Mouse (Mus musculus): ENCODE data around the gene Cyp4f39. TPM values are rescaled to one million over a fixed set of nuclear protein-coding genes. Genes with fewer than 3 reads are reported as not detected.

Cyp4f39 gene
- polyA plus RNA-seq, 1 experiment from 2014 or later = 57.9 TPM

GRCm38 (mm10) chr17:32505851-32506728 lies 53.6 kb downstream of the Cyp4f39 start, which contains the start of gene Cyp4f17:
TSS of gene Cyp4f17 (plus strand) at chr17:32506050.
- peak; percentile 80 for ATAC-seq (ENCODE audit: low FRiP score, low TSS enrichment)
- peak within 1 kb of the TSS; percentile 70 for H3K27ac ChIP-seq (replicated peaks)
- TF ChIP-seq CTCF (IDR thresholded peaks at IDR 0.05; ENCODE audit: low read depth) (peak; percentile 12; the same call in 1 of the 2 replicates), EP300 (optimal IDR thresholded peaks at IDR 0.05) (no peak)

GRCm38 (mm10) chr17:32506729-32507245 lies 54.3 kb downstream of the Cyp4f39 start:
- TF ChIP-seq EP300 (optimal IDR thresholded peaks at IDR 0.05) (no peak), CTCF (IDR thresholded peaks at IDR 0.05; ENCODE audit: low read depth) (no peak)
- Histone ChIP-seq H3K27me3 (ENCODE audit: control insufficient read depth, insufficient read depth, low read length) (no peaks in the 10 kb centered on the region), H3K4me3 (ENCODE audit: low read depth, low read length) (peak overlapping the region; percentile 48), H3K36me3 (ENCODE audit: control insufficient read depth, insufficient read depth, low read length) (no peaks in the 10 kb centered on the region; the same call in 1 of the 2 replicates), H3K9me3 (ENCODE audit: control insufficient read depth, low read length) (no peaks in the 10 kb centered on the region), H3K27ac (replicated peaks) (peak overlapping the region; percentile 65), H3K9ac (ENCODE audit: low read length) (peak overlapping the region; percentile 66), H3K4me2 (replicated peaks; ENCODE audit: low read depth) (peak overlapping the region; percentile 78), H3K4me1 (replicated peaks; ENCODE audit: control insufficient read depth, insufficient read depth) (0 out of 2 replicates have a peak, but pooled peaks cover 2% of the 10 kb centered on the region)
- DNase-seq (ENCODE audit: low spot score) = no peak
- ATAC-seq (ENCODE audit: low FRiP score, low TSS enrichment) = peak; percentile 43
- WGBS = 42% methylated on average over 9 of the region's 9 CpGs

More at GRCm38 (mm10) chr17:32505851-32506728, 53.6 kb downstream of the Cyp4f39 start, which contains the start of gene Cyp4f17:
- Histone ChIP-seq H3K9ac (ENCODE audit: low read length) (peak within 1 kb of the TSS; percentile 66), H3K9me3 (ENCODE audit: control insufficient read depth, low read length) (no peaks in the 10 kb centered on the region), H3K4me1 (replicated peaks; ENCODE audit: control insufficient read depth, insufficient read depth) (0 out of 2 replicates have a peak, but pooled peaks cover 2% of the 10 kb centered on the region), H3K4me2 (replicated peaks; ENCODE audit: low read depth) (peak within 1 kb of the TSS; percentile 78), H3K36me3 (ENCODE audit: control insufficient read depth, insufficient read depth, low read length) (no peaks in the 10 kb centered on the region; the same call in 1 of the 2 replicates), H3K4me3 (ENCODE audit: low read depth, low read length) (peak within 1 kb of the TSS; percentile 48), H3K27me3 (ENCODE audit: control insufficient read depth, insufficient read depth, low read length) (no peaks in the 10 kb centered on the region)
- peak; percentile 75 for DNase-seq (ENCODE audit: low spot score)
- under 1% methylated on average over 28 of the region's 30 CpGs for WGBS

GRCm38 (mm10) chr17:32516126-32516525 lies 63.6 kb downstream of the Cyp4f39 start:
- Histone ChIP-seq H3K9ac (ENCODE audit: low read length) (no peak overlapping the region), H3K9me3 (ENCODE audit: control insufficient read depth, low read length) (no peaks in the 10 kb centered on the region), H3K4me2 (replicated peaks; ENCODE audit: low read depth) (no peak overlapping the region), H3K27ac (replicated peaks) (no peak overlapping the region), H3K4me3 (ENCODE audit: low read depth, low read length) (no peak overlapping the region), H3K4me1 (replicated peaks; ENCODE audit: control insufficient read depth, insufficient read depth) (no peaks in the 10 kb centered on the region), H3K27me3 (ENCODE audit: control insufficient read depth, insufficient read depth, low read length) (no peaks in the 10 kb centered on the region), H3K36me3 (ENCODE audit: control insufficient read depth, insufficient read depth, low read length) (no peaks in the 10 kb centered on the region)
- no peak for DNase-seq (ENCODE audit: low spot score)
- WGBS = 76% methylated on average over 5 of the region's 5 CpGs
- no peak for ATAC-seq (ENCODE audit: low FRiP score, low TSS enrichment)
- no peak for TF ChIP-seq EP300 (optimal IDR thresholded peaks at IDR 0.05)
- TF ChIP-seq CTCF (IDR thresholded peaks at IDR 0.05; ENCODE audit: low read depth) = no peak

- DNase-seq (ENCODE audit: low spot score) (no peak), ATAC-seq (ENCODE audit: low FRiP score, low TSS enrichment) (no peak)
- H3K9ac ChIP-seq (ENCODE audit: low read length) = no peak overlapping the region
- no peaks in the 10 kb centered on the region for H3K4me1 ChIP-seq (replicated peaks; ENCODE audit: control insufficient read depth, insufficient read depth)
- no peak for TF ChIP-seq EP300 (optimal IDR thresholded peaks at IDR 0.05)
- no peak for TF ChIP-seq CTCF (IDR thresholded peaks at IDR 0.05; ENCODE audit: low read depth)
- no peaks in the 10 kb centered on the region for H3K27me3 ChIP-seq (ENCODE audit: control insufficient read depth, insufficient read depth, low read length)
- no peaks in the 10 kb centered on the region for H3K36me3 ChIP-seq (ENCODE audit: control insufficient read depth, insufficient read depth, low read length)
- no peak overlapping the region for H3K4me3 ChIP-seq (ENCODE audit: low read depth, low read length)
- no peak overlapping the region for H3K27ac ChIP-seq (replicated peaks)
- no peak overlapping the region for H3K4me2 ChIP-seq (replicated peaks; ENCODE audit: low read depth)
- WGBS = 90% methylated on average over 5 of the region's 5 CpGs
- H3K9me3 ChIP-seq (ENCODE audit: control insufficient read depth, low read length) = no peaks in the 10 kb centered on the region
Measured at GRCm38 (mm10) chr17:32521981-32522380, 69.5 kb downstream of the Cyp4f39 start.

GRCm38 (mm10) chr17:32522386-32522785 lies 69.9 kb downstream of the Cyp4f39 start:
- Histone ChIP-seq H3K4me1 (replicated peaks; ENCODE audit: control insufficient read depth, insufficient read depth) (no peaks in the 10 kb centered on the region), H3K9ac (ENCODE audit: low read length) (no peak overlapping the region), H3K9me3 (ENCODE audit: control insufficient read depth, low read length) (no peaks in the 10 kb centered on the region), H3K27me3 (ENCODE audit: control insufficient read depth, insufficient read depth, low read length) (no peaks in the 10 kb centered on the region), H3K36me3 (ENCODE audit: control insufficient read depth, insufficient read depth, low read length) (no peaks in the 10 kb centered on the region), H3K4me2 (replicated peaks; ENCODE audit: low read depth) (no peak overlapping the region), H3K4me3 (ENCODE audit: low read depth, low read length) (no peak overlapping the region), H3K27ac (replicated peaks) (no peak overlapping the region)
- 92% methylated on average over 4 of the region's 4 CpGs for WGBS
- no peak for TF ChIP-seq EP300 (optimal IDR thresholded peaks at IDR 0.05)
- TF ChIP-seq CTCF (IDR thresholded peaks at IDR 0.05; ENCODE audit: low read depth) = no peak
- ATAC-seq (ENCODE audit: low FRiP score, low TSS enrichment) = no peak
- DNase-seq (ENCODE audit: low spot score) = no peak

Measured in stomach, postnatal 0 days (tissue).